Mouse (Mus musculus): ENCODE measurements at regions not wholly inside any gene's neighbourhood (a gene's known extent, or its start where the extent isn't known, plus 50 kb on each side); places are given as distances from the start of the nearest gene placed in this dataset.

- no peak for TF ChIP-seq CTCF (IDR thresholded peaks at IDR 0.05; ENCODE audit: borderline replicate concordance, control insufficient read depth, extremely low read depth, insufficient read depth, low read length, poor library complexity)
- no peak for TF ChIP-seq POLR2A (IDR thresholded peaks at IDR 0.05; ENCODE audit: control insufficient read depth, extremely low read depth, insufficient read depth, low read length, poor library complexity)
Observed at GRCm38 (mm10) chr1:127015042-127015893, 184.7 kb upstream of the Nckap5 start.

Measured in thymus, adult 2 months (tissue).